Comparison of ENCODE assay signal across 28 mouse cellular contexts in the genomic region with DNA sequence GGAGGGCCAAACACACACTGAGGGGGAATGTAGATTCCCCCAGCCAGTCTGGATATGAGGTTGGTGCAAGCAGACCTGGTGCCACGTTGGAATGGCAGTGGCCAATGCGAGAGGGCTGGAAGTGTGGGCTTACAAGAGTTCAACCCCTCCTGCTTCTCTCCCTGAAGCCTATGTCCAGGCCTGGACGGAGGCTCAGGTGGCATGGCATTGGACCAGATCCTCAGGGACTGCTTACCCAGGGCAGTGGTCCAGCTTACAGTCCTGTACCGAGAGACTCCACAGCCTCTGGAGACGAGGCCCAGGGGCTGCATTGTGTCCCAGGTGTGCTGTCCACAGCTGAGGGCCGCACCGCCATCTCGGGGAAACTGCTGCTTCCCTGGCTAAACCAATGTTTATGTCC.
"Had no signal": no experiment of that assay in that cellular context is flagged by ENCODE, and none has a peak within 500 bp of the region (broad histone marks: within the 10 kb centered on the region; RNA-seq: fewer than 3 reads in every experiment).

No protein-coding gene starts in this region.

- H3K27ac ChIP-seq: heart, adult 2 months; heart, embryonic 13.5 days; heart, embryonic 15.5 days; hindbrain, embryonic 13.5 days; hindbrain, embryonic 15.5 days; hindbrain, postnatal 0 days; kidney, embryonic 15.5 days; kidney, postnatal 0 days; limb, embryonic 13.5 days; limb, embryonic 15.5 days; liver, embryonic 13.5 days; liver, embryonic 15.5 days had no signal

- H3K9me3 ChIP-seq: heart, embryonic 13.5 days; heart, embryonic 15.5 days; hindbrain, embryonic 13.5 days; hindbrain, embryonic 15.5 days; kidney, embryonic 15.5 days; limb, embryonic 13.5 days; limb, embryonic 15.5 days; liver, embryonic 13.5 days; liver, embryonic 15.5 days had no signal

- H3K27me3 ChIP-seq: heart, embryonic 15.5 days; hindbrain, embryonic 15.5 days; limb, embryonic 15.5 days; liver, embryonic 13.5 days had no signal

- H3K9ac ChIP-seq: heart, embryonic 13.5 days; heart, embryonic 15.5 days; hindbrain, embryonic 13.5 days; hindbrain, embryonic 15.5 days; kidney, embryonic 15.5 days; limb, embryonic 13.5 days; limb, embryonic 15.5 days; liver, embryonic 13.5 days; liver, embryonic 15.5 days had no signal

- H3K4me1 ChIP-seq: heart, embryonic 15.5 days; liver, embryonic 13.5 days; liver, embryonic 15.5 days had no signal

- DNase-seq: gastrocnemius, postnatal 10 days; gastrocnemius, postnatal 36 days; heart, adult 11 months; heart, adult 2 months; heart, postnatal 14 days; heart, postnatal 36 days; kidney, adult 11 months; kidney, adult 2 months; kidney, adult 9 months; kidney, postnatal 14 days; kidney, postnatal 36 days; layer of hippocampus, adult 9-11 months; layer of hippocampus, postnatal 36 days; left cerebral cortex, postnatal 4 days; liver, embryonic 13.5 days had no signal

- H3K4me2 ChIP-seq: heart, embryonic 11.5 days; heart, embryonic 13.5 days; heart, embryonic 15.5 days; hindbrain, embryonic 13.5 days; hindbrain, embryonic 15.5 days; kidney, embryonic 15.5 days; limb, embryonic 13.5 days; limb, embryonic 15.5 days; liver, embryonic 11.5 days; liver, embryonic 13.5 days; liver, embryonic 15.5 days had no signal

- ATAC-seq: hindbrain, postnatal 0 days; intestine, embryonic 16.5 days had no signal

- H3K36me3 ChIP-seq: heart, embryonic 13.5 days; heart, embryonic 15.5 days; hindbrain, embryonic 13.5 days; hindbrain, embryonic 15.5 days; kidney, embryonic 15.5 days; limb, embryonic 13.5 days; limb, embryonic 15.5 days; liver, embryonic 13.5 days; liver, embryonic 15.5 days had no signal

- H3K4me3 ChIP-seq: heart, adult 2 months; heart, embryonic 13.5 days; heart, embryonic 15.5 days; hindbrain, embryonic 13.5 days; hindbrain, embryonic 15.5 days; kidney, embryonic 15.5 days; limb, embryonic 13.5 days; limb, embryonic 15.5 days; liver, embryonic 13.5 days; liver, embryonic 15.5 days had no signal
